Mouse (Mus musculus): Measurements from ENCODE around the gene Lxn. TPM values are rescaled to one million over a fixed set of nuclear protein-coding genes. Genes with fewer than 3 reads are reported as not detected.

Gene Lxn
- total and polyA plus RNA-seq, 3 experiments, result 14.3 to 33.3 (median 14.3) TPM

GRCm38 (mm10) chr3:67471408-67472127, 7.8 kb upstream of the Lxn start:
- no peak overlapping the region for H3K4me3 ChIP-seq (replicated peaks in 1 of 3; ENCODE audit: low read depth in 2 of 3, low read length in 2 of 3, poor library complexity in 1 of 3)
- in situ Hi-C loops (cut with MboI; ENCODE audit: low pct_ligation_motif_present, low pct_unique_long_range_greater_than_20kb, low sequenced_read_pairs), result no loop called here
- no peak overlapping the region for H3K27ac ChIP-seq (ENCODE audit: insufficient read depth, low read depth)
- peak; percentile 5 for DNase-seq (ENCODE audit: extremely low read depth)
- no peaks in the 10 kb centered on the region for H3K79me2 ChIP-seq (replicated peaks; ENCODE audit: control insufficient read depth, extremely low read depth, insufficient read depth, poor library complexity, severe bottlenecking)
- H3K9ac ChIP-seq (ENCODE audit: insufficient read depth, low read depth), result no peak overlapping the region
- peaks cover 46 to 84% of the 10 kb centered on the region in 2 experiments for H3K36me3 ChIP-seq (replicated peaks in 1 of 2; ENCODE audit: control insufficient read depth in 1 of 2, insufficient read depth in 1 of 2, low read length in 1 of 2)
- no peaks in the 10 kb centered on the region for H3K9me3 ChIP-seq (replicated peaks; ENCODE audit: low read length)
- dilution Hi-C loops (cut with MboI; ENCODE audit: extremely low pct_ligation_motif_present, extremely low pct_unique_long_range_greater_than_20kb, low sequenced_read_pairs), result no loop called here
- TF ChIP-seq UBTF (IDR thresholded peaks at IDR 0.05; ENCODE audit: low read depth, low read length), result no peak
- no peak for TF ChIP-seq POLR2A (IDR thresholded peaks at IDR 0.05; ENCODE audit: low read depth, low read length)
- TF ChIP-seq ZC3H11A (IDR thresholded peaks at IDR 0.05; ENCODE audit: low read depth, low read length), result no peak
- no peak for TF ChIP-seq JUND (conservative IDR thresholded peaks at IDR 0.05; ENCODE audit: low read depth, low read length)
- H3K4me1 ChIP-seq (ENCODE audit: control insufficient read depth in 1 of 2, insufficient read depth in 2 of 2), result peaks cover 3% of the 10 kb centered on the region in 2 experiments; a peak in 3 of 4 replicates
- H3K27me3 ChIP-seq (replicated peaks), result no peaks in the 10 kb centered on the region
- H3K4me2 ChIP-seq (ENCODE audit: insufficient read depth, low read depth, poor library complexity, severe bottlenecking), result no peak overlapping the region

DNA sequence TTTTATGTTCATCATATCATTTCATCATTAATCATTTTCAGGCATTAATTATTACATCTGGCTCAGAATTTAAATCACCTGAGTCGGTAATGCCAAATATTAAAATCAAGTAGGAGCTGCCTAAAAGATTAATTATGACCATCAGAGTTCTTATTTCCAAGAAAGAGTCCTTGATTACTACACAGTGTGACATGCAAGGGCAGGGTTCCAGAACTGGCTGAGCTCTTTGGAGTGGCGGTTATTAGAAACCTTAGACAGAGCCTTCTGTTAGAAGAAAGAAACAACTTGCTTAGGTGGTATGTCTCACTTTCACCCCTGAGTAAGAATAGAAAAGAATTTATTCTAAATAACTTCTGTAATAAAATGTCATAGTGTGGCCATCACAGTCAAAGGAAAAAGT, 3.6 kb upstream of the Lxn start:
- dilution Hi-C loops (cut with MboI; ENCODE audit: extremely low pct_ligation_motif_present, extremely low pct_unique_long_range_greater_than_20kb, low sequenced_read_pairs) (no loop called here), in situ Hi-C loops (cut with MboI; ENCODE audit: low pct_ligation_motif_present, low pct_unique_long_range_greater_than_20kb, low sequenced_read_pairs) (no loop called here)
- Histone ChIP-seq H3K36me3 (replicated peaks in 1 of 2; ENCODE audit: control insufficient read depth in 1 of 2, insufficient read depth in 1 of 2, low read length in 1 of 2) (peaks cover 27 to 57% of the 10 kb centered on the region in 2 experiments), H3K4me3 (replicated peaks in 1 of 3; ENCODE audit: low read depth in 2 of 3, low read length in 2 of 3, poor library complexity in 1 of 3) (no peak overlapping the region), H3K9ac (ENCODE audit: insufficient read depth, low read depth) (no peak overlapping the region), H3K9me3 (replicated peaks; ENCODE audit: low read length) (no peaks in the 10 kb centered on the region), H3K27me3 (replicated peaks) (no peaks in the 10 kb centered on the region), H3K27ac (ENCODE audit: insufficient read depth, low read depth) (no peak overlapping the region), H3K4me2 (ENCODE audit: insufficient read depth, low read depth, poor library complexity, severe bottlenecking) (no peak overlapping the region), H3K79me2 (replicated peaks; ENCODE audit: control insufficient read depth, extremely low read depth, insufficient read depth, poor library complexity, severe bottlenecking) (peaks cover 4% of the 10 kb centered on the region; the same call in 1 of the 2 replicates), H3K4me1 (ENCODE audit: control insufficient read depth in 1 of 2, insufficient read depth in 2 of 2) (peaks cover 6 to 15% of the 10 kb centered on the region in 2 experiments; a peak in 3 of 4 replicates)
- TF ChIP-seq KAT2A (IDR thresholded peaks at IDR 0.05; ENCODE audit: insufficient replicate concordance, low read length) (no peak), MEF2A (IDR thresholded peaks at IDR 0.05; ENCODE audit: borderline replicate concordance, low read depth, low read length) (no peak), CTCF (conservative IDR thresholded peaks at IDR 0.05 in 1 of 2, IDR thresholded peaks at IDR 0.05 in 1 of 2; ENCODE audit: low read depth in 2 of 2, low read length in 2 of 2) (no peak), EP300 (IDR thresholded peaks at IDR 0.05; ENCODE audit: low read length) (no peak), TCF12 (IDR thresholded peaks at IDR 0.05; ENCODE audit: low read depth, low read length) (no peak), CHD2 (IDR thresholded peaks at IDR 0.05; ENCODE audit: low read length) (no peak), ZMIZ1 (IDR thresholded peaks at IDR 0.05; ENCODE audit: low read depth, low read length) (no peak), MAZ (IDR thresholded peaks at IDR 0.05; ENCODE audit: low read depth, low read length) (no peak)
- DNase-seq (ENCODE audit: extremely low read depth), result no peak

DNA sequence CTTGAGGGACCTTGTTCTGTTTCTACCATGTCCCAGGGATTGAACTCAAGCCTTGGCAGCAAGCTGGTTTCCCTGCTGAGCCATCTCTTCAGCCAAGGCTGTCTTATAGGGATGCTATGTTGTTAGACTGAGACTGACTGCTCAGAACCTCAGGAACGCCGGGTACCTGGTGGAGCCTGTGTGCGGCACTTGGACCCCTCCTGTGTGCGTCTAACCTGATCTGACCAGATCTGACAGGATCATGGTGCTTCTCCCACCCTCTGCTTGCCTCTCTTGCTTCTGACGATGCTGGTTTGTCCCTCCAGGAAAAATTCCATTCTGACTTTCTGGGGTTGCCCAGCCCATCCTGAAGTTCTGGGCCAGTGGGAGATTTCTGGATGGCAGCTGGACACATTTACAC, 2.9 kb upstream of the Lxn start:
- TF ChIP-seq JUN (IDR thresholded peaks at IDR 0.05; ENCODE audit: insufficient read depth, low read depth, low read length), result no peak
- no peak for TF ChIP-seq EP300 (IDR thresholded peaks at IDR 0.05; ENCODE audit: low read length)
- TF ChIP-seq BHLHE40 (IDR thresholded peaks at IDR 0.05; ENCODE audit: low read depth, low read length), result no peak
- TF ChIP-seq MYC (IDR thresholded peaks at IDR 0.05; ENCODE audit: low read depth, low read length), result no peak
- TF ChIP-seq USF2 (conservative IDR thresholded peaks at IDR 0.05; ENCODE audit: low read depth, low read length), result no peak
- no peak for TF ChIP-seq SMC3 (IDR thresholded peaks at IDR 0.05; ENCODE audit: low read depth, low read length)
- TF ChIP-seq MAZ (IDR thresholded peaks at IDR 0.05; ENCODE audit: low read depth, low read length), result no peak
- TF ChIP-seq POLR2AphosphoS2 (IDR thresholded peaks at IDR 0.05; ENCODE audit: low read depth, low read length), result no peak
- TF ChIP-seq CHD1 (IDR thresholded peaks at IDR 0.05; ENCODE audit: low read depth, low read length), result no peak
- TF ChIP-seq MAFK (IDR thresholded peaks at IDR 0.05; ENCODE audit: insufficient replicate concordance, low read length), result no peak
- no peak for TF ChIP-seq HCFC1 (IDR thresholded peaks at IDR 0.05; ENCODE audit: low read depth, low read length)
- no peak for TF ChIP-seq NRF1 (IDR thresholded peaks at IDR 0.05; ENCODE audit: low read depth, low read length)
- TF ChIP-seq NELFE (IDR thresholded peaks at IDR 0.05; ENCODE audit: low read depth, low read length), result no peak
- TF ChIP-seq MXI1 (IDR thresholded peaks at IDR 0.05; ENCODE audit: low read depth, low read length), result no peak
- no peak overlapping the region for H3K9ac ChIP-seq (ENCODE audit: insufficient read depth, low read depth)
- H3K4me3 ChIP-seq (replicated peaks in 1 of 3; ENCODE audit: low read depth in 2 of 3, low read length in 2 of 3, poor library complexity in 1 of 3), result no peak overlapping the region
- in situ Hi-C loops (cut with MboI; ENCODE audit: low pct_ligation_motif_present, low pct_unique_long_range_greater_than_20kb, low sequenced_read_pairs), result no loop called here
- peaks cover 24 to 52% of the 10 kb centered on the region in 2 experiments for H3K36me3 ChIP-seq (replicated peaks in 1 of 2; ENCODE audit: control insufficient read depth in 1 of 2, insufficient read depth in 1 of 2, low read length in 1 of 2)
- no peak overlapping the region for H3K4me2 ChIP-seq (ENCODE audit: insufficient read depth, low read depth, poor library complexity, severe bottlenecking)
- peaks cover 6% of the 10 kb centered on the region; the same call in 1 of the 2 replicates for H3K79me2 ChIP-seq (replicated peaks; ENCODE audit: control insufficient read depth, extremely low read depth, insufficient read depth, poor library complexity, severe bottlenecking)
- H3K27me3 ChIP-seq (replicated peaks), result no peaks in the 10 kb centered on the region
- DNase-seq (ENCODE audit: extremely low read depth), result no peak
- dilution Hi-C loops (cut with MboI; ENCODE audit: extremely low pct_ligation_motif_present, extremely low pct_unique_long_range_greater_than_20kb, low sequenced_read_pairs), result no loop called here
- no peak overlapping the region for H3K27ac ChIP-seq (ENCODE audit: insufficient read depth, low read depth)
- H3K9me3 ChIP-seq (replicated peaks; ENCODE audit: low read length), result no peaks in the 10 kb centered on the region
- peaks cover 6 to 21% of the 10 kb centered on the region in 2 experiments; a peak in 3 of 4 replicates for H3K4me1 ChIP-seq (ENCODE audit: control insufficient read depth in 1 of 2, insufficient read depth in 2 of 2)
